14 mouse cellular contexts compared by ENCODE assay signal in genomic region chr7:115734137-115734536, GRCm38 (mm10).
DNase-seq lines count a peak whose midpoint lies in the region; ATAC-seq and TF ChIP-seq lines count a peak whose summit lies in the region.
"Had no signal": no experiment of that assay in that cellular context is flagged by ENCODE, and none has a peak within 500 bp of the region (broad histone marks: within the 10 kb centered on the region; RNA-seq: fewer than 3 reads in every experiment).

No protein-coding gene starts in this region.

- no peak for ATAC-seq in lung, postnatal 0 days
- no peak for ATAC-seq in activated CD4-positive, CD25-positive, alpha-beta regulatory T cell, adult 4 months

- H3K27me3 ChIP-seq in lung, postnatal 0 days (replicated peaks; ENCODE audit: insufficient read depth, low read length), result no peaks in the 10 kb centered on the region
- H3K27me3 ChIP-seq: forebrain, embryonic 12.5 days had no signal

- peak; percentile 13 for DNase-seq in lung, postnatal 36 days
- DNase-seq in lung, postnatal 0 days (ENCODE audit: low spot score), result no peak
- DNase-seq in brain, embryonic 14.5 days (ENCODE audit: low read depth), result peak; percentile 66
- peak; percentile 75 for DNase-seq in large intestine, adult 2 months (ENCODE audit: low read depth, low spot score)
- peak; percentile 43 for DNase-seq in thymus, postnatal 25 days
- DNase-seq in layer of hippocampus, adult 9-11 months, result no peak
- no peak for DNase-seq in cerebellum, adult 9-10 months
- DNase-seq: adrenal gland, postnatal 25 days; gastrocnemius, postnatal 36 days; kidney, adult 11 months; left cerebral cortex, postnatal 4 days had no signal

- no peaks in the 10 kb centered on the region for H3K4me1 ChIP-seq in lung, postnatal 0 days (ENCODE audit: insufficient read depth, low read depth, low read length)

- H3K27ac ChIP-seq in lung, postnatal 0 days (ENCODE audit: low read length), result no peak overlapping the region
- H3K27ac ChIP-seq: forebrain, embryonic 12.5 days; macrophage had no signal

- WGBS in lung, postnatal 0 days, result 32% methylated on average over 7 of the region's 7 CpGs
- 26% methylated on average over 7 of the region's 7 CpGs for WGBS in large intestine, adult 2 months

- H3K4me2 ChIP-seq in lung, postnatal 0 days (replicated peaks; ENCODE audit: low read depth, low read length), result no peak overlapping the region
- H3K4me2 ChIP-seq: forebrain, embryonic 12.5 days had no signal

- no peak for TF ChIP-seq EP300 in lung, postnatal 0 days (IDR thresholded peaks at IDR 0.05)

- H3K36me3 ChIP-seq in lung, postnatal 0 days (ENCODE audit: insufficient read depth, low read length), result no peaks in the 10 kb centered on the region
- H3K36me3 ChIP-seq: forebrain, embryonic 12.5 days had no signal

- no peak for TF ChIP-seq POLR2A in brain, embryonic 14.5 days (IDR thresholded peaks at IDR 0.05; ENCODE audit: borderline replicate concordance, extremely low read depth, insufficient read depth, insufficient read length, poor library complexity, severe bottlenecking)

- H3K9ac ChIP-seq in lung, postnatal 0 days (replicated peaks; ENCODE audit: low read depth), result no peak overlapping the region
- H3K9ac ChIP-seq: forebrain, embryonic 12.5 days had no signal

- H3K9me3 ChIP-seq in lung, postnatal 0 days (ENCODE audit: low read length), result no peaks in the 10 kb centered on the region
- H3K9me3 ChIP-seq: forebrain, embryonic 12.5 days had no signal

- no peak overlapping the region for H3K4me3 ChIP-seq in lung, postnatal 0 days (ENCODE audit: low read depth, low read length)
- H3K4me3 ChIP-seq: forebrain, embryonic 12.5 days had no signal

- no peak for TF ChIP-seq CTCF in lung, postnatal 0 days (IDR thresholded peaks at IDR 0.05)
- TF ChIP-seq CTCF in brain, embryonic 14.5 days (IDR thresholded peaks at IDR 0.05; ENCODE audit: borderline replicate concordance, extremely low read depth, insufficient read depth, insufficient read length), result no peak

Comparison
In these comparisons a context has a peak if more than half of its experiments do, and no peak if none do; other contexts are left out.
1. DNase-seq: peak in lung, postnatal 36 days (single experiment), brain, embryonic 14.5 days (single experiment), large intestine, adult 2 months (single experiment) and thymus, postnatal 25 days (single experiment); none in lung, postnatal 0 days (single experiment), layer of hippocampus, adult 9-11 months (single experiment) and cerebellum, adult 9-10 months (single experiment).